Mouse (Mus musculus) MEL (cell line): ENCODE data around the gene Lsm7. TPM values are rescaled to one million over a fixed set of nuclear protein-coding genes. Genes with fewer than 3 reads are reported as not detected.

Experiments
- DNase-seq: peaks from one replicate; pipeline ENCODE4 v3.0.0; 2011; ENCODE audit warnings: low read depth, low spot score
- H3K27ac ChIP-seq: 2 replicates; pipeline ENCODE4 v1.5.1; 2012; ENCODE audit warnings: low read depth, mild to moderate bottlenecking, control low read depth, low read length, moderate library complexity; ENCODE audit not compliant: control insufficient read depth
- H3K27me3 ChIP-seq, 2 experiments: fragments of 150-350 bp in 1 of 2; sonication (generic) in 1 of 2; 2 replicates each; pipeline ENCODE4 v1.6.1; 2012; ENCODE audit warnings: low read length in 2 of 2, mild to moderate bottlenecking in 2 of 2, improper control_type of control experiment in 1 of 2, moderate library complexity in 1 of 2; ENCODE audit not compliant: insufficient read depth in 2 of 2, control insufficient read depth in 1 of 2
- H3K36me3 ChIP-seq, 2 experiments: 2 replicates each; pipeline ENCODE4 v1.6.1; 2012 to 2014; ENCODE audit warnings: low read length in 2 of 2, improper control_type of control experiment in 1 of 2, inconsistent platforms in 1 of 2, mild to moderate bottlenecking in 1 of 2; ENCODE audit not compliant: insufficient read depth in 2 of 2, control insufficient read depth in 1 of 2
- H3K4me1 ChIP-seq, 2 experiments: fragments of 150-350 bp in 1 of 2; sonication (generic) in 1 of 2; 2 replicates each; pipeline ENCODE4 v1.6.1; 2012; ENCODE audit warnings: low read length in 2 of 2, improper control_type of control experiment in 1 of 2, mild to moderate bottlenecking in 1 of 2; ENCODE audit not compliant: insufficient read depth in 2 of 2, control insufficient read depth in 1 of 2
- H3K4me3 ChIP-seq, 2 experiments: fragments of 150-350 bp in 1 of 2; sonication (generic) in 1 of 2; 2 replicates each; pipeline ENCODE4 v1.5.1; 2012; ENCODE audit warnings: low read depth in 2 of 2, low read length in 2 of 2, mild to moderate bottlenecking in 2 of 2, moderate library complexity in 2 of 2, control low read depth in 1 of 2, improper control_type of control experiment in 1 of 2; ENCODE audit not compliant: control insufficient read depth in 1 of 2, insufficient read depth in 1 of 2
- H3K79me2 ChIP-seq: 2 replicates; pipeline ENCODE4 v1.6.1; 2012; ENCODE audit warnings: mild to moderate bottlenecking, low read length, moderate library complexity; ENCODE audit not compliant: control insufficient read depth, poor library complexity, insufficient read depth
- H3K9ac ChIP-seq: 2 replicates; pipeline ENCODE4 v1.6.1; 2012; ENCODE audit warnings: low read depth, mild to moderate bottlenecking, control low read depth, low read length, moderate library complexity; ENCODE audit not compliant: control insufficient read depth, poor library complexity, severe bottlenecking
- H3K9me3 ChIP-seq: fragments of 150-350 bp; sonication (generic); replicated peaks from 2 replicates; pipeline ENCODE4 v1.6.1; 2012; ENCODE audit warnings: mild to moderate bottlenecking, low read length, improper control_type of control experiment, moderate library complexity; ENCODE audit not compliant: insufficient read depth
- ELF1 ChIP-seq: IDR thresholded peaks from 2 replicates; pipeline ENCODE4 v1.6.1; 2014; ENCODE audit warnings: low read depth, mild to moderate bottlenecking, inconsistent platforms, low read length, improper control_type of control experiment, moderate library complexity
- EP300 ChIP-seq, 2 experiments: IDR thresholded peaks; 2 replicates each; pipeline ENCODE4 v1.6.1; 2011; ENCODE audit warnings: improper control_type of control experiment in 2 of 2, low read length in 2 of 2, low read depth in 1 of 2, mild to moderate bottlenecking in 1 of 2
- GABPA ChIP-seq: IDR thresholded peaks from 2 replicates; pipeline ENCODE4 v1.6.1; 2012; ENCODE audit warnings: low read depth, mild to moderate bottlenecking, inconsistent platforms, low read length, improper control_type of control experiment, moderate library complexity
- GATA1 ChIP-seq: IDR thresholded peaks from 2 replicates; pipeline ENCODE4 v1.6.1; 2011; ENCODE audit warnings: low read depth, low read length, improper control_type of control experiment
- KAT2A ChIP-seq: conservative IDR thresholded peaks from 2 replicates; pipeline ENCODE4 v1.6.1; 2012; ENCODE audit warnings: low read depth, low read length, improper control_type of control experiment, inconsistent platforms
- MAFK ChIP-seq: IDR thresholded peaks from 2 replicates; pipeline ENCODE4 v1.6.1; 2011; ENCODE audit warnings: low read depth, mild to moderate bottlenecking, low read length, improper control_type of control experiment, borderline replicate concordance
- MAX ChIP-seq: IDR thresholded peaks from 2 replicates; pipeline ENCODE4 v1.6.1; 2011; ENCODE audit warnings: low read length, improper control_type of control experiment
- MYB ChIP-seq: IDR thresholded peaks from 2 replicates; pipeline ENCODE4 v1.6.1; 2011; ENCODE audit warnings: mild to moderate bottlenecking, low read depth, low read length, improper control_type of control experiment
- POLR2A ChIP-seq, 2 experiments: IDR thresholded peaks; 2 replicates each; pipeline ENCODE4 v1.6.1; 2011 to 2012; ENCODE audit warnings: low read length in 2 of 2, mild to moderate bottlenecking in 2 of 2, control low read depth in 1 of 2, improper control_type of control experiment in 1 of 2, low read depth in 1 of 2, moderate library complexity in 1 of 2; ENCODE audit not compliant: control insufficient read depth in 1 of 2, insufficient read depth in 1 of 2, poor library complexity in 1 of 2
- POLR2AphosphoS2 ChIP-seq: IDR thresholded peaks from 2 replicates; pipeline ENCODE4 v1.6.1; 2011; ENCODE audit warnings: low read length, improper control_type of control experiment
- POLR2AphosphoS5 ChIP-seq: IDR thresholded peaks from 2 replicates; pipeline ENCODE4 v1.6.1; 2012; ENCODE audit warnings: low read depth, borderline replicate concordance, mild to moderate bottlenecking, inconsistent platforms, low read length, moderate library complexity, mixed read lengths
- SIN3A ChIP-seq: IDR thresholded peaks from 2 replicates; pipeline ENCODE4 v1.6.1; 2012; ENCODE audit warnings: low read length, improper control_type of control experiment, inconsistent platforms
- UBTF ChIP-seq: IDR thresholded peaks from 2 replicates; pipeline ENCODE4 v1.6.1; 2012; ENCODE audit warnings: low read depth, mild to moderate bottlenecking, inconsistent platforms, low read length, improper control_type of control experiment, moderate library complexity, borderline replicate concordance; ENCODE audit not compliant: insufficient read depth
- ZC3H11A ChIP-seq: IDR thresholded peaks from 2 replicates; pipeline ENCODE4 v1.6.1; 2012; ENCODE audit warnings: low read depth, mild to moderate bottlenecking, inconsistent platforms, low read length, improper control_type of control experiment
- ZKSCAN1 ChIP-seq: IDR thresholded peaks from 2 replicates; pipeline ENCODE4 v1.6.1; 2012; ENCODE audit warnings: low read depth, mild to moderate bottlenecking, inconsistent platforms, low read length, improper control_type of control experiment, moderate library complexity
- polyA plus RNA-seq, 2 experiments: library from polyadenylated mRNA; stranded (reverse) in 1 of 2; unstranded in 1 of 2; fragments of >175 nt in 1 of 2; fragments of >200 nt in 1 of 2; gene quantifications; 2 replicates each; pipeline versions ENCODE4 v1.2.1 to v1.2.4; 2012; ENCODE audit warnings: low replicate concordance in 2 of 2, low read depth in 1 of 2; ENCODE audit not compliant: insufficient read length in 2 of 2, insufficient read depth in 1 of 2, missing spikeins in 1 of 2
- total RNA-seq: library from RNA; depleted of rRNA; stranded (reverse); fragments of 300-350 nt; gene quantifications from 2 replicates; pipeline ENCODE4 v1.2.3, GENCODE M21; 2012

Lsm7 gene
- total and polyA plus RNA-seq, 3 experiments, result 246 to 637 TPM; not detected in 1

- Histone ChIP-seq H3K4me1 (peaks cover 0 to 8% of the 10 kb centered on the region in 2 experiments; a peak in 2 of 4 replicates), H3K9me3 (no peaks in the 10 kb centered on the region), H3K9ac (no peak overlapping the region), H3K4me3 (no peak overlapping the region), H3K79me2 (peaks cover 17% of the 10 kb centered on the region), H3K27me3 (no peaks in the 10 kb centered on the region), H3K27ac (no peak overlapping the region), H3K36me3 (peaks cover 0 to 5% of the 10 kb centered on the region in 2 experiments; a peak in 2 of 4 replicates)
- no peak for DNase-seq
- TF ChIP-seq EP300 (IDR thresholded peaks at IDR 0.05; ENCODE audit: low read depth in 1 of 2, low read length in 2 of 2) (no peak), POLR2AphosphoS5 (no peak), POLR2A (IDR thresholded peaks at IDR 0.05; ENCODE audit: control insufficient read depth in 1 of 2, insufficient read depth in 1 of 2, low read depth in 1 of 2, low read length in 2 of 2, poor library complexity in 1 of 2) (peak in 1 of 2 experiments; percentile 8; a peak in 1 of 4 replicates), GABPA (no peak), UBTF (no peak), MAFK (no peak), GATA1 (no peak), ELF1 (no peak), SIN3A (no peak), KAT2A (no peak), MAX (no peak), ZKSCAN1 (no peak), MYB (no peak), POLR2AphosphoS2 (peak; percentile 17; the same call in 1 of the 2 replicates)
These were observed 43.0 kb upstream of the Lsm7 start for GRCm38 (mm10) chr10:80897861-80898510.

DNA sequence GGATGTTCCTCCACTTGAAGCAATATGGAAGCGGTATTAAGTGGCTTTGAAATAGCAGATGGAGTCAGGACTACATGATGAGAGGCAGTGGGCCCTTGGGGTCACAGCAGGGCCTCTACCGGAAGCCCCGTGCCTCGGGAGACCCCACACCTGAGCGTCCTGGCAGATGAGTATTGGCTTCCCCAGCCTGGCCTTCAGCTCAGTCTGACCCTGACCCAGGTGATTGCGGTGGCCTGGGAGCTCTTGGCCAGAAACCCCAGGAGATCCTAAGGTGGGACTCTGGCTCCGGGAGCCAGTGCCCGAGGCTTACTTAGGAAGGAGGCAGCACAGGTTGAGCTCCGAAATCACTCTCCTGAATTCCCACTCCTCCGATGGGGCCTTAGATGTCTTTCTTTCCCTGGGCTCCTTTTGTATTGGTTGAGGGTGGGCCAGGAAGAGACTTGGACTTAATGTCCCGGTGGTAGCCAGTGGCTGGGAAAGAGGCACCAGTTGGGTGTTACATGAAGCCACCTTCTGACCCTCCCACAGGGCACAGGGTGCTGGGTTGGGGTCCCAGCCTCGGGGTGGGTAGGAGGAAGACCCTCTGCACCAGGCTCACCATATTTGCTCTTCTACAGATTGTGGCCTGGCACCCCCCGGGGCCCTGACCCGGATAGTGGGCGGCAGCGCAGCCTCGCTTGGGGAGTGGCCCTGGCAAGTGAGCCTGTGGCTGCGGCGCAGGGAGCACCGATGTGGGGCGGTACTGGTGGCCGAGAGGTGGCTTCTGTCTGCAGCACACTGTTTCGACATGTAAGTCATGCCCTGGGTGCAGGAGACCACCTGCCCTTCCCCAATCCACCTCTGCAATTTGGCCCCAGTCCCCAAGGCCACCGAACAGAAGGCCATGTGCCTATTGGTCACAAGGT, 41.8 kb upstream of the Lsm7 start:
- peaks cover 17% of the 10 kb centered on the region for H3K79me2 ChIP-seq
- H3K4me1 ChIP-seq, result peaks cover 0 to 8% of the 10 kb centered on the region in 2 experiments; a peak in 2 of 4 replicates
- peaks cover 0 to 5% of the 10 kb centered on the region in 2 experiments; a peak in 2 of 4 replicates for H3K36me3 ChIP-seq
- no peak overlapping the region for H3K9ac ChIP-seq
- no peak overlapping the region for H3K27ac ChIP-seq
- TF ChIP-seq POLR2A (IDR thresholded peaks at IDR 0.05; ENCODE audit: control insufficient read depth in 1 of 2, insufficient read depth in 1 of 2, low read depth in 1 of 2, low read length in 2 of 2, poor library complexity in 1 of 2) (0 out of 4 replicates have a peak, but pooled peaks of 1 of the 2 experiments have one; percentile 4), ZC3H11A (no peak), POLR2AphosphoS2 (peak; percentile 15; the same call in 1 of the 2 replicates)
- H3K27me3 ChIP-seq, result no peaks in the 10 kb centered on the region
- H3K4me3 ChIP-seq, result no peak overlapping the region
- H3K9me3 ChIP-seq, result no peaks in the 10 kb centered on the region
- no peak for DNase-seq
